Mouse (Mus musculus) forebrain, embryonic 15.5 days (tissue): ENCODE measurements around the gene Slc17a8. TPM values are rescaled to one million over a fixed set of nuclear protein-coding genes. Genes with fewer than 3 reads are reported as not detected.
"Not testable (repeated sequence)": the region's sequence is repeated elsewhere in the genome, so short reads cannot be mapped to it uniquely, and the experiment has no call there.

Experiments used
- ATAC-seq: fragments of 200-750 bp; cut with Nextera tagmentation; replicated peaks from 2 replicates; pipeline ENCODE4 v1.8.0; 2017; ENCODE audit warnings: mild to moderate bottlenecking, moderate TSS enrichment, moderate library complexity
- H3K27ac ChIP-seq: fragments of 300-500 bp; sonication (generic); replicated peaks from 2 replicates; pipeline ENCODE4 v1.5.1; 2015; ENCODE audit warnings: mild to moderate bottlenecking, inconsistent platforms
- H3K27me3 ChIP-seq: fragments of 300-500 bp; sonication (generic); 2 replicates; pipeline ENCODE4 v1.6.1; 2015; ENCODE audit warnings: inconsistent platforms
- H3K36me3 ChIP-seq: fragments of 300-500 bp; sonication (generic); 2 replicates; pipeline ENCODE4 v1.6.1; 2015; ENCODE audit warnings: mild to moderate bottlenecking, inconsistent platforms
- H3K4me1 ChIP-seq: fragments of 300-500 bp; sonication (generic); 2 replicates; pipeline ENCODE4 v1.6.1; 2015; ENCODE audit warnings: inconsistent platforms
- H3K4me2 ChIP-seq: fragments of 300-500 bp; sonication (generic); replicated peaks from 2 replicates; pipeline ENCODE4 v1.6.1; 2015; ENCODE audit warnings: mild to moderate bottlenecking, inconsistent platforms
- H3K4me3 ChIP-seq: fragments of 300-500 bp; sonication (generic); 2 replicates; pipeline ENCODE4 v1.5.1; 2015; ENCODE audit warnings: mild to moderate bottlenecking, inconsistent platforms
- H3K9ac ChIP-seq: fragments of 300-500 bp; sonication (generic); replicated peaks from 2 replicates; pipeline ENCODE4 v1.6.1; 2015; ENCODE audit warnings: mild to moderate bottlenecking, inconsistent platforms
- H3K9me3 ChIP-seq: fragments of 300-500 bp; sonication (generic); 2 replicates; pipeline ENCODE4 v1.6.1; 2016; ENCODE audit warnings: inconsistent platforms
- WGBS: fragments of 180-500 bp; shearing (Covaris S2); methylation state at CpG from one replicate; pipeline ENCODE4 v1.1.7; 2015; ENCODE audit warnings: mixed read lengths; 5-methylcytosine and 5-hydroxymethylcytosine counted together
- polyA plus RNA-seq: library from polyadenylated mRNA; unstranded; fragments of >200 nt; fragmentation: Nextera tagmentation; extraction: Ambion mirVana; gene quantifications from 2 replicates; pipeline ENCODE4 v1.2.1, GENCODE M21; 2015

Gene Slc17a8
- 0.29 and 0.38 TPM in 2 replicates for polyA plus RNA-seq

GRCm38 (mm10) chr10:89621129-89621528 is at the start of gene Slc17a8:
Gene Slc17a8, minus strand, starts transcription at chr10:89621253.
- 18% methylated on average over 7 of the region's 7 CpGs for WGBS
- Histone ChIP-seq H3K4me1 (no peaks in the 10 kb centered on the region), H3K9me3 (no peaks in the 10 kb centered on the region), H3K36me3 (no peaks in the 10 kb centered on the region), H3K27me3 (no peaks in the 10 kb centered on the region), H3K4me3 (no peak within 1 kb of the TSS), H3K9ac (no peak within 1 kb of the TSS), H3K27ac (no peak within 1 kb of the TSS), H3K4me2 (no peak within 1 kb of the TSS)
- ATAC-seq: no peak

DNA sequence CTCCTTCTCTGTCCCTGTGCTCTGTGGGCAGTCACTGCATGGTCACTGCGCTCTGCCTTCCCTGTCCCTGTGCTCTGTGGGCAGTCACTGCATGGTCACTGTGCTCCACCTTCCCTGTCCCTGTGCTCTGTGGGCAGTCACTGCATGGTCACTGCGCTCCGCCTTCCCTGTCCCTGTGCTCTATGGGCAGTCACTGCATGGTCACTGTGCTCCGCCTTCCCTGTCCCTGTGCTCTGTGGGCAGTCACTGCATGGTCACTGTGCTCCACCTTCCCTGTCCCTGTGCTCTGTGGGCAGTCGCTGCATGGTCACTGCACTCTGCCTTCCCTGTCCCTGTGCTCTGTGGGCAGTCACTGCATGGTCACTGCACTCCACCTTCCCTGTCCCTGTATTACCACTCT is 49.3 kb upstream of the Slc17a8 start:
- 96% methylated on average over 5 of the region's 5 CpGs for WGBS
- H3K36me3 ChIP-seq, H3K27me3 ChIP-seq, H3K4me1 ChIP-seq, H3K4me2 ChIP-seq, ATAC-seq, H3K9ac ChIP-seq, H3K27ac ChIP-seq, H3K4me3 ChIP-seq, H3K9me3 ChIP-seq: not testable (repeated sequence)

- Histone ChIP-seq H3K4me2 (no peak overlapping the region), H3K27ac (no peak overlapping the region), H3K36me3 (peaks cover 12% of the 10 kb centered on the region; the same call in 1 of the 2 replicates), H3K9me3 (no peaks in the 10 kb centered on the region), H3K27me3 (no peaks in the 10 kb centered on the region), H3K9ac (no peak overlapping the region), H3K4me3 (no peak overlapping the region), H3K4me1 (no peaks in the 10 kb centered on the region)
- 83% methylated on average over 7 of the region's 7 CpGs for WGBS
- no peak for ATAC-seq
Measured at GRCm38 (mm10) chr10:89667571-89667970, 46.5 kb upstream of the Slc17a8 start.

DNA sequence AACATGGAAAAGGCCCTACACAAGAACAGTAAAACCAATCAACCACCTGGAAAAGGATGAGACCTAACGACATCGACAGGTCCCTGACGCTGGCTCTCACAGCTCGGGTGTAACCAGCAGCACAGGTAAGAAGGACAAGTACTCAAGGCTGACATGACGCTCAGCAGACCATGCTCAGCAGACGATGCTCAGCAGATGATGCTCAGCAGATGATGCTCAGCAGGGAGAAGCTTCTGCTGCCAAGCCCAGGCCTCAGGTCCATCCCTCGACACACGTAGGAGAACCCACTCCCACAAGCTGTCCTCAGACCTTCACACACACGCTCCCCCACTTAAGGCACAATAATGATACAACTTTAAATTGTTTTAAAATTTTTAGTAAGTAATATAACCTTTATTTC is 44.6 kb upstream of the Slc17a8 start:
- Histone ChIP-seq H3K36me3 (peaks cover 25% of the 10 kb centered on the region; the same call in 1 of the 2 replicates), H3K4me3 (no peak overlapping the region), H3K9ac (no peak overlapping the region), H3K27me3 (no peaks in the 10 kb centered on the region), H3K9me3 (no peaks in the 10 kb centered on the region), H3K4me2 (no peak overlapping the region), H3K4me1 (no peaks in the 10 kb centered on the region), H3K27ac (no peak overlapping the region)
- no peak for ATAC-seq
- 94% methylated on average over 9 of the region's 9 CpGs for WGBS

DNA sequence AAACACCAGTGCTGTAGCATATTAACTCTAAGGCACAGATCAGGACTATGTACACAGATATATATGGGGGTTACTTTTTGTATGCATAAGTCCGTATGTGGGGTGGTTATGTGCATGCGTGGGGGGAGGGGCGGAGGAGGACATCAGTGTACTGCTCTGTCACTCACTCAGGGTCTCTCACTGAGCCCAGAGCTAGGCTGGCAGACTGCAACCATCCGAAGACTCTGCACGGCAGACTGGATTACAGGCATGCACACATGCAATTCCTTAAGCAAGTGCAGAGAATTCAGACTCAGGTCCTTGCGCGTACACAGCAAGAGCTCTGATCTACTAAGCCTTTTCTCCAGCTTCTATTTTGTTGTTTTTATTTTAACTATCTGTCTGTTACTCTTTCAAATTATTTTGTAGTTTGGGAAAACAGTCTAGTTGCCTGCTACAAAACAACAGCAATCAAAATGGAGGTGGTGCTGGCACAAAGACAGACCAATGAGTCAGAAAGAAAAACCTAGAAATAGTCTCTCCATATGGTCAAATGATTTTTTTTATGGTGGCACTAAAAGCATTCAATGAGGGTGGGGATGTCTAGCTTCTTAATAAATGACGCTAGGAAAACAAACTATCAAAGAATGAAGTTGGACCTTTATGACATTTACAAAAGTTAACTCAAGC is 44.1 kb upstream of the Slc17a8 start:
- Histone ChIP-seq H3K9me3 (no peaks in the 10 kb centered on the region), H3K36me3 (peaks cover 29% of the 10 kb centered on the region; the same call in 1 of the 2 replicates), H3K9ac (no peak overlapping the region), H3K27me3 (no peaks in the 10 kb centered on the region), H3K4me1 (no peaks in the 10 kb centered on the region), H3K27ac (no peak overlapping the region), H3K4me2 (no peak overlapping the region), H3K4me3 (no peak overlapping the region)
- WGBS: 95% methylated on average over 8 of the region's 8 CpGs
- ATAC-seq: no peak

DNA sequence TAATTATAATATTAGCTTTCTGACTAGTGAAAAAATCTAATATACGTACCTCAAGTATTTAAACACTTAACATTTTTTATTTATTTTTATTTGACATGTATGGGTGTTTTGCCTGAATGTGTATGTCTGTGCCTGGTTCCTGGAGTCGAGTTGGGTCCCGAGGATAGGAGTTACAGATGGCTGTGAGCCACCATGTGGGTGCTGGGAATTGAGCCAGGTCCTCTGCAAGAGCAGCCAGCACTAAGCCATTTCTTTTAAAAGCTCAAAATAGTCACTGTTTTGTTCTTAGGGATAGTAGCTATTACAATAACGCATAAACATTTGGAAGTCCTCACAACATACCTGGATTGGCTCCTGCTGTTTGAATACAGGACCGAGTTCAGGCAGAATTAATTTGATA is 35.3 kb upstream of the Slc17a8 start:
- peaks cover 62% of the 10 kb centered on the region for H3K36me3 ChIP-seq
- H3K27ac ChIP-seq: no peak overlapping the region
- no peak overlapping the region for H3K9ac ChIP-seq
- no peaks in the 10 kb centered on the region for H3K27me3 ChIP-seq
- H3K4me1 ChIP-seq: no peaks in the 10 kb centered on the region
- 66% methylated on average over 5 of the region's 5 CpGs for WGBS
- no peak overlapping the region for H3K4me2 ChIP-seq
- no peak for ATAC-seq
- no peak overlapping the region for H3K4me3 ChIP-seq
- H3K9me3 ChIP-seq: no peaks in the 10 kb centered on the region

DNA sequence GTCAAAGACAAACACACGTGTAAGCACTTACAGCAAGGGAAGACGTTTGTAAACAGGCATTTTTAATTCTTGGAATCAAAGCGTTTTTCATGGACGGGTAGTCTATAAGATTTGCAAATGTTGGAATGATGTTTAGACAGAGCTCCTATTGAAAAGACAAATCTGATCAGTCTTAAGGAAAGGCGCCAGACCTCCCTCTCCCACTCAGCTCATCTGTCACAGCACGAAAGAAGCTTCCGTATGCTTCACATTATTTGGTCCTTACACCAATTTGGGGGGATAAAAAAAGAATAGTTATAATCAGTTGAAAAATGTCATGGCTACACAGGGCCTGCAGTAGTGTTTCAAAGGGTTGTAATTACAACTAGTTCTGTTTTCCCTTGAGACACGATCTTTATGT is 31.9 kb upstream of the Slc17a8 start:
- Histone ChIP-seq H3K27me3 (no peaks in the 10 kb centered on the region), H3K36me3 (peaks cover 63% of the 10 kb centered on the region), H3K9ac (no peak overlapping the region), H3K4me1 (no peaks in the 10 kb centered on the region), H3K4me2 (no peak overlapping the region), H3K4me3 (no peak overlapping the region), H3K9me3 (no peaks in the 10 kb centered on the region), H3K27ac (no peak overlapping the region)
- no peak for ATAC-seq
- 79% methylated on average over 8 of the region's 8 CpGs for WGBS

- ATAC-seq: no peak
- no peak overlapping the region for H3K4me2 ChIP-seq
- no peaks in the 10 kb centered on the region for H3K27me3 ChIP-seq
- WGBS: 86% methylated on average over 1 of the region's 1 CpGs
- no peak overlapping the region for H3K9ac ChIP-seq
- H3K4me1 ChIP-seq: no peaks in the 10 kb centered on the region
- H3K27ac ChIP-seq: no peak overlapping the region
- H3K36me3 ChIP-seq: peaks cover 61% of the 10 kb centered on the region
- no peak overlapping the region for H3K4me3 ChIP-seq
- H3K9me3 ChIP-seq: no peaks in the 10 kb centered on the region
Measured at GRCm38 (mm10) chr10:89651691-89652090, 30.6 kb upstream of the Slc17a8 start.

DNA sequence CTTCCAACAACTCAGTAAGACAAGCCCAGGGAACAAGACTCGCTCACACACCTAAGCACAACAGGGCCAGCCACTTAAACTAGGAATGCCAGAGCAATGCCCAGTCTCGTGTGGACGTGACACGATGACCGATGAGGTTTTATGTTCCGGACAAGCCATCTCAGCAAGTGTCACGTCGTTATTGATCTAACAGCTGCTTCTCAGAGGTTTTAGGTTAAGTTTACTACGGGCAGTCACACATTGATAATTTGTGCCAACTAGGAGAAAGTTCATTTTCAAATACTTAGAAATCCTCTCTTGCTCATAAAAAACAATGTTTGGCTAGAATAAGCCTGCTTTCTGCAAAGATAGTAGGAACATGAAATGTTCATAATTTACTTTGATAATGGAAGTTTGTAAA is 25.9 kb upstream of the Slc17a8 start:
- Histone ChIP-seq H3K27ac (no peak overlapping the region), H3K4me1 (no peaks in the 10 kb centered on the region), H3K27me3 (no peaks in the 10 kb centered on the region), H3K9me3 (no peaks in the 10 kb centered on the region), H3K9ac (no peak overlapping the region), H3K4me2 (no peak overlapping the region), H3K36me3 (peaks cover 64% of the 10 kb centered on the region), H3K4me3 (no peak overlapping the region)
- no peak for ATAC-seq
- 94% methylated on average over 9 of the region's 9 CpGs for WGBS

GRCm38 (mm10) chr10:89637001-89637400 is 15.9 kb upstream of the Slc17a8 start:
- Histone ChIP-seq H3K27me3 (no peaks in the 10 kb centered on the region), H3K4me2 (no peak overlapping the region), H3K36me3 (peaks cover 27% of the 10 kb centered on the region), H3K4me3 (no peak overlapping the region), H3K9me3 (no peaks in the 10 kb centered on the region), H3K4me1 (0 out of 2 replicates have a peak, but pooled peaks cover 3% of the 10 kb centered on the region), H3K27ac (no peak overlapping the region), H3K9ac (no peak overlapping the region)
- 92% methylated on average over 3 of the region's 3 CpGs for WGBS
- no peak for ATAC-seq

DNA sequence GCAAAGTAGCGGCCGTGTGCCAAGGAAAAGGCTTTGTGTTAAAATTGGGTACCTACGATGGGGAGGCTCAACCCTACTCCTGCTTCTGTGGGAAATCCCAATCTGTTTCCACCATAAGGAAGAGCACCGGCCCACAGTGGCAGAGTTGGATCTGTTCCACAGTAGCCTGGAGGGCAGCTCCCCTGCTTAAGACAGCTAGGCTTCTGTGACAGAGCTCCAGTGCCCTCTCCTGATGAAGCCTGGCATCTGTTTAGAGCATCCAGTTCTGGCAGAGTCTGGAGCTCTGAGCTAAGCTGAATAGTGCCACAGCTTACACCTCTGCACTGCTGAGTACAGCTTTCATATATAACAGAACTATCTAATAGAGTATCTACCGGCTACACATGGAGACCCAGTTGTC is 14.0 kb upstream of the Slc17a8 start:
- Histone ChIP-seq H3K9ac (no peak overlapping the region), H3K4me2 (no peak overlapping the region), H3K9me3 (no peaks in the 10 kb centered on the region), H3K36me3 (peaks cover 9% of the 10 kb centered on the region), H3K27me3 (no peaks in the 10 kb centered on the region), H3K4me1 (0 out of 2 replicates have a peak, but pooled peaks cover 3% of the 10 kb centered on the region), H3K27ac (no peak overlapping the region), H3K4me3 (no peak overlapping the region)
- ATAC-seq: peak; percentile 66
- WGBS: 73% methylated on average over 5 of the region's 5 CpGs

- H3K36me3 ChIP-seq: peaks cover 4% of the 10 kb centered on the region
- H3K9me3 ChIP-seq: no peaks in the 10 kb centered on the region
- H3K9ac ChIP-seq: no peak overlapping the region
- H3K4me3 ChIP-seq: no peak overlapping the region
- H3K27me3 ChIP-seq: no peaks in the 10 kb centered on the region
- H3K27ac ChIP-seq: no peak overlapping the region
- WGBS: 95% methylated on average over 7 of the region's 7 CpGs
- H3K4me2 ChIP-seq: no peak overlapping the region
- no peak for ATAC-seq
- H3K4me1 ChIP-seq: 0 out of 2 replicates have a peak, but pooled peaks cover 3% of the 10 kb centered on the region
Measured at GRCm38 (mm10) chr10:89633736-89634426, 12.8 kb upstream of the Slc17a8 start.
